Mouse (Mus musculus) natural killer cell, adult 2 months (primary cell): Measurements from ENCODE around the gene Gm10282.

ENCODE experiments used
- DNase-seq, 2 experiments: peaks; one replicate each; pipeline ENCODE4 v3.0.0; 2022; ENCODE audit warnings: low spot score in 2 of 2

The Gm10282 gene

DNA sequence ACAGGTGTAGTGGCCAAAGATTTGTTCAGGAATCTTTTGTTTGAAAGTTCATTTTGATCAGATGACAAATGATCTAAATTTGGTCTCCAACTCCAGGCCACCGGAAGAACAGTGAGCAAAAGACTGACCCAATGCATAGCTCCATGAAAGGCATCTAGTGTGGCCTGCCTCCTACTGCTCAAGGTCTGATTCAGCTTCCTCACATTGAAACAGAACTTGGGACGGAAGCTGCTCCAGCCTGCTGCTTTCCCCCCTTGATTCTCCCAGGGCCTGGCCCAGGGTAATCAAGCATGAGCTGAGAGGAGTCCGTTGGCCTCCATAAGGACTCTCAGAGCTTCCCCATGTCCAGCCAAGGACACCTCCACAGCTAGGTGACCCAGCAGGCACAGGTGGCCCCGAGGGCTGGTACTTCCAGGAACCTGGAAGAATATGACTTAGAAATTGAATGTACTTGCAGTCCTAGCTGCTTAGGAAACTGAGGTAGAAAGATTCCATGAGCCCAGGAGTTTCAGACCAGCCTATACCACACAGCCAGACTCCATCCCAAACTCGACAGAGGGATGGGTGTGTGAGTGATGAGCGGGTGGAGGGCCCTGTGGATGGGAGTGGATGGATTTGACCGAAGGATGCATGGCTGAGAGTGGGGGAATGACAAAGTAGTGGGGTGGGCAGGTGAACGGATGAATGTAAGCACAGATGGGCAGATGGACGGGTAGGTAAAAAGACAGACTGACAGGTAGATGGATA is 4.2 kb downstream of the Gm10282 start:
- no peak for DNase-seq

DNA sequence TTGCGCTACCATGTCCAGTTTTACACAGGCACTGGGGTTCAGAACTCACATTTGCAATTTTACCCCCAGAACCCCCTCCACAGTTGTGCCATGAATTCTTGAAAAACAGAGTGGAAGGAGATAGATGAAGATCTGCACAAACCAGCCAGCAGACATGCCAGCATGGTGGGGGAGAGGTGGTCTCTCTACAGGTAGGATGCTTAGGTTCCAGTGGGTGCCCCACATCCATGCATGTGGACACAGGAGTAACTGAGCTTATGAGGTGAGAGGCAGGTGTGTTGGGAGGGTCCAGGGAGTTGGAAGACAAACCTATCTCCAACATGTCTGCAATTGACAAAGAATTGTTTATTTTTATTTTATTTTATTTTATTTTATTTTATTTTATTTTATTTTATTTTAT is 6.1 kb downstream of the Gm10282 start:
- DNase-seq = no peak

DNA sequence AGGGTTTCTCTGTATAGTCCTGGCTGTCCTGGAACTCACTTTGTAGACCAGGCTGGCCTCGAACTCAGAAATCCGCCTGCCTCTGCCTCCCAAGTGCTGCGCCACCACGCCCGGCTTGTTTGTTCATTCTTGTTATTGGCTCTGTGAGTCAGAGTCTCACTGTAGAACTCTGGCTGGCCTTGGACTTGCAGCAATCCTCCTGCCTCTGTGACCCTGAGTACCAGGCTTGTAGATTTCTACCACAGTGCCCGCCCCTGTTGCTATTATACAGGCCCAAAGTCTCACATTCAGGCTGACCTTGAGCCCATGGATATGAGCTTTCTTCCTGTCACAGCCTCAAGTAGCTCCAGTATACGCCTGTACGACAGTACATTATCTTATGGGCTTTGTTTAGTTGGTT is 8.5 kb downstream of the Gm10282 start:
- DNase-seq = no peak

DNA sequence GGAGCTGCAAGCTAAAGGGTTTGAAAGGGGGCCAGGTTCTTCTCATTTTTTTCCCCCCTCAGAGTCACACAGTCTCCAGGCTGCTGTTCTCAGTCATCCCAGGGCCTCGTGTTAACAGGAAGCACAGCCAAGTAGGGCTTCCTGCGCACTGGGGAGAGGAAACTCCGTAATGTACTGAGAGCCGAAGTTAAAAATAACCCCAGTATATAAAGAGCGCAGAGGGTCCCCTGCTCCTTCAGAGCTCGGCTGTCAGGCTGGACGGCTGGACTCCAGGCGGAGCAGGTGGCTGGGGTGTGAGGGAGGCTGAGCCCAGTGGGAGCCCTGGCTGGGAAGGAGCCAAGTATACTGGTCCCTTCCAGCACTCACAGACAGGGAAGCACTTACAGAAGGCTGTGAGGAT is 9.4 kb downstream of the Gm10282 start:
- peak; percentile 72 to 75 for DNase-seq

DNA sequence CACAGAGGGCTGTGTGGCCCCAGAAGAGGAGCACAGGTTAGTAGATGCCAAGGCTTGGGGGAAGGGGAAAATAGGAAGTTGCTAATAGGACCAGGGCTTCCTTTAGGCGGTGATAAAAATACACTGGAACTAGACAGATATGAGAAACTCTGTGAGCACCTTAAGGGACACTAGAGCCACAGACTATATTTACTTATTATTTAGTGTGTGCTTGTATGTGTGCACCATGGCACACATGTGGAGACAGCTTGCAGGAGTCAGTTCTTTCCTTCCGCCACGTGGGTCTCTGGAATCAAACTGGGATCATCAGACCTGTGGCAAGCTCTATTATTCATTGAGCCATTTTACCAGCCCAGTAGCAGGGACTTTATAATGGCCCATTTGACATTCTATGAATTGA is 9.9 kb downstream of the Gm10282 start:
- DNase-seq = no peak

DNA sequence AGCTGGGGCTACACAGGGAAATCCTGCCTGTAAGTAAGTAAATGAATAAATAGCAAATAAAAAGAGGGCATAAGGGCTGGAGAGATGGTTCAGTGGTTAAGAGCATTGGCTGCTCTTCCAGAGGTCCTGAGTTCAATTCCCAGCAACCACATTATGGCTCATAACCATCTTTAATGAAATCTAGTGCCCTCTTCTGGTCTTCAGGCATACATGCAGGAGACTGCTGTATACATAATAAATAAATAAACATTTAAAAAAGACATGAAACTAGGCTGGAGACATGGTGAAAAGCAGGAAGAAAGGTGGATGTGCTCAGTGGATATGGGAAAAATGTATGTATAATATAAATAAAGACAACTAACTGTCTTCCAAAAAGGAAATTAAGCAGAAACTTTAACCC is 11.8 kb downstream of the Gm10282 start:
- no peak for DNase-seq

DNA sequence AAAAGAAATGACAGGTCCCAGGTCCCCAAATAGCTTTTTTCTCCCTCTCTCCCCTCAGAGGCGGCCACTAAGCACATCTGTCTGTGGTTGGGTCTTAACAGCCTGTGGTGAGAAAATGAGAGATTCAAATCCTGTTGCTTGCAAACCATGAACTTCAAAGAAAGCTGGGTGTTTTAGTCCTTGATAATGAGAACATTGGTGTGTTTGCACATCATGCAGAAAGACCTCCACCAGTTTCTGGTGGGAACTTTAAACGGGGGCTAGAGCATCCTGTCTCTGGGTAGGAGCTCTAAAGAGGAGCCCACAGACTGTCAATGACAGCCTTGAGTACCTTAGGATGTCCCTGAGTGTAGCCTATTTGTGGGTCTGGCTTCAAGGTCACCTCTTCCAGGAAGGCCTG is 14.0 kb downstream of the Gm10282 start:
- DNase-seq = peak in 1 of 2 experiments; percentile 27

DNA sequence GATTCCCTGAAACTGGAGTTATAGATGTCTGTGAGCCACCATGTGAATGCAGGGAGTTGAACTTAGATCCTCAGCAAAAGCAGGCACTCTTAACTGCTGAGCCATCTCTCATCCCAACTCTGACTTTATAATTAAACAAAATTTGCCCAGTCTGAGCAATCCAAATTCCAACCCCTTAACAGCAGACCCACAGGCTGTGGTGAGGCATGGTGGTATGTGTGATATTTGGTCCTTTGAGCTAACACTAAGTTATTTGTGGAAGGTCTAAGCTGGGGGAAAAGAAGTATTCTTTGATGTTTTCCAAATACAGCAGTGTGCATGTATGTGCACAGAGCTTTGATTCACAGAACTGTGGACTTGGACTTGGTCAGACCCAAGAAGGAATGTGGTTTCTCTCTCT is 16.0 kb downstream of the Gm10282 start:
- no peak for DNase-seq

DNA sequence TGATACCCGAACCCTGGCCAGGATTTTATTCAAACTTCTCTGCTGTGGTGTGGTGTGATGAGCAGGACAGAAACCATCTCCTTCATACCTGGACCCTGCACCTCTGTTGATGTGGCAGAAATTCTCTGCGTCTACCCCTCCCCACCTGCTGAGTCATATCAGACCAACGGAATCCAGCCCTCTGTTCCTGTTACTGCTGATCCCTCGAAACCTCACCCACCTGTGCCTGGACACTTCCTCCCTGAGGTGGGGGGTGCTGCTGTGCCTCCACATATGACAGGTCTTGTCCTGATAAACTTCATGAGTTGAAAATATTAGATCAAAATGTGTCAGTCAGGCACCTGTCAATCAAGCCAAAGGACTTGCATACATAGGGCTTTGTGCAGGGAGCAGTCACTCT is 19.8 kb downstream of the Gm10282 start:
- DNase-seq = no peak

DNA sequence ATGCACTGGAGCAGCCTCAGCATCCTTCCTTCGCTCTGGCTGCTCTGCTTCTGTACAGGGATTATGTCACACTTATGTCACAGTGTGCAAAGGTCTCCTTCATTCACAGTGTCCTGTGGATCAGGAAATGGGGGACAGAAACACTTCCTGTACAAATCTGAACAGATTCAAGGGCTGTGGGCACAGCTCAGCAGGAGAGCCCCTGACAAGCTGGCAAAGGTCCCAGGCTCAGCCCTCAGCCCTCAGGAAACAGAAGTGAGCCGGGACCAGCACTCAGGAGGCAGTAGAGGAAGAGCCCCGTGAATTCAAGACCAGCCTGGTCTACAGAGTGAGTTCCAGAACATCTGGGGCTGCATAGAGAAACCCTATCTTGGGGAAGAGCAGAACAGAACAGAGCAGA is 23.4 kb downstream of the Gm10282 start:
- DNase-seq = no peak

DNA sequence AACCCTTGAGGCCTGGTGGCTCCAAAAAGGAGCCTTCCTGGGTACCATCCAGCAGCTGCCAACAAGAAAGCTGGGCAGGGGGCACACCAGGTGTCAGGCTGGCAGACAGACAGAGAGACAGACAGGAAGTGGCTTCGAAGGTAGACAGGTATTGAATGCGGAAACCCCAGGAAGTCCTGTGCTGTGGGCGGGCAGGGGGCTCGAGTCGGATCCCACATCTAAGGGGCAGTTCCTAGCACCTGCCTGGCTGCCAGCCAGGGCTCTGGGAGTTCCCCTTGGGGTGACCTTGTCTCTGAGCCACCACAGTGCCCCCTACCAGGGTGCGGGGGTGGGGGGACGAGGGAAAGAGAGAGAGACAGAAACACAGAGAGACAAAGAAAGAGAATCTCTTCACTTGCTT is 25.9 kb downstream of the Gm10282 start:
- DNase-seq = peak; percentile 60 to 80

DNA sequence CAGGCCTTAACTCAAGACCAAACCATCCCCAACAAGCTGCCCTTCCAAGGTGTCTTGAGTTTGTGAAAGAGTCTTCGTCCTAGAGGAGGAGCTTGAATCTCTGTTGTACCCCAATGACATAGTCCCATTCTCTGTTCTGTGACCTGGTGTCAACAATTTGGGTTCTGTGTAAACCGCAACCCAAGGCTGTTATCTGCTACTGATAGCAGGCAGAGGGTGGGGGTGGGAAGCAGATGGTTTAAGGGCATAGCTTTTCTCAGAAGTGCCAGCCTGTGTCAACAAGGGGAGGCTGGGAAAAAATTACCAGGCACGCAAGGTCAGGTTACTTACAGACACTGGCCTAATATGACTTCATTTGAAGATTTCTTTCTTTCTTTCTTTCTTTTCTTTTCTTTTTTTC is 27.8 kb downstream of the Gm10282 start:
- DNase-seq = peak; percentile 51 to 65

DNA sequence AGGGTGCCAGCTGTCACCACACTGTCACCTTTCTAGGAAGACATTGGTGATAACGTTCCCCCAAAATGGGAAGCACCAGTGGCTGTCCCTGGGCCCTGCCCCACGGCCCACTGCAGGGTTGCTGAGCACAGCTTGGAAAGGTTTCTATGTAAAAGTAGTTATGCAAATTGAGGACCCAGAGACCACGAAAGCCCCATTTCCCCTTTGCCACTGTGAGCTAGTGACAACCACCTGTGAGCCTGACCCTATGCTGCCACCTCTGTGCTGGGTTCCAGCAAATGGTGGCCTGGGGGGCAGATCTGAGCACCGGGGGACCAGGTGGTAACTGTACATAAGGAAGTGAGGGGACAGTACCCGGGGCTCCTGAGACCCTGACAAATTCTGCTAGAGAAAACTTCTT is 31.3 kb downstream of the Gm10282 start:
- DNase-seq = peak in 1 of 2 experiments; percentile 73

DNA sequence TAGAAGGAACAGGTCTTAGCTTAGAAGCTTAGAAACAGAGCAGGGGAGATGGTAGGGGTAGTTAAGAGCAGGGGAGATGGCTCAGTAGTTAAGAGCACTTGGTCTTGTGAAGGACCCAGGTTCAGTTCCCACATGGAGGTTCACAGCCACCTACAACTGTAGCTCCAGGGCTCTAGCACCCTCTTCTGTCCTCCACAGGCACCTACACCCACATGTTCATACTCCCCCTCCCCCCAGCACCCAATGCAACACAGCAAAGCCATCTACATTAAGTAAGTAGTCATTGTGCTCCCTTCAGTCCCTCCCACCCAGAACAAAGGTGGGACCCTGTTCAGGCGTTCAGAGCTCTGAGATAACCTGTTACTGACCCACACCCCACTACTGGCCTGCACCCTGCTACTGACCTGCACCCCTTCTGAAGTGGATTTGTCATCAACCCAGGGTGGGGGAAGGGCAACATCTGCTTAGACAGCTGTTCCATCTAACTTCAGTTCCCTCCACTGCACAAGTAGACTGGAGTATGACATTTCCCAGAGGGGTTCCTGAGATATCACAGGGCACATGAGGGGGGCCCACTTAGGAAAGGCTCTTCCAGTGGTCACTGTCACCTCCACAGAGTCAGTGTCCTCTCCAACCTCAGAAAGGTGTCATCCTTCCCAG is 31.8 kb downstream of the Gm10282 start:
- no peak for DNase-seq

DNA sequence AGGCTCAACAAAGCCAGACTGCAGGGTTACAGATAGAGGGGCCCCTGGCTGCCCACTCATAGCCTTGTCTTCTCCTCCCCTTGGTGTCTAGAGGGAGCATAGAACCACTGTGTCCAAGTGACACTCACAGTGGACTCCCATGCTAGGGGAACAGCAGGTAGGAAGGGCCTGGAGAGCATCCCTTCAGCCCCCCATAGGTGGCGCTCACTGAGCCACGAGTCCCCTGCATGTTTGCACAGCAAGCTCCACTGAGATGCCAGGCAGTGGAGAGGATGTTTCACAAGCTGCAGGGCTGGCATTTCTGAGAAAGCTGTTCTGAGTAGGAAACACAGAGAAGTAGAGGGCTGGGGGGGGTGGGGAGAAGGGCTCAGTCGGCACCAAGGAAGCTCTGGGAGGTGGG is 32.7 kb downstream of the Gm10282 start:
- DNase-seq = peak; percentile 76 to 83

DNA sequence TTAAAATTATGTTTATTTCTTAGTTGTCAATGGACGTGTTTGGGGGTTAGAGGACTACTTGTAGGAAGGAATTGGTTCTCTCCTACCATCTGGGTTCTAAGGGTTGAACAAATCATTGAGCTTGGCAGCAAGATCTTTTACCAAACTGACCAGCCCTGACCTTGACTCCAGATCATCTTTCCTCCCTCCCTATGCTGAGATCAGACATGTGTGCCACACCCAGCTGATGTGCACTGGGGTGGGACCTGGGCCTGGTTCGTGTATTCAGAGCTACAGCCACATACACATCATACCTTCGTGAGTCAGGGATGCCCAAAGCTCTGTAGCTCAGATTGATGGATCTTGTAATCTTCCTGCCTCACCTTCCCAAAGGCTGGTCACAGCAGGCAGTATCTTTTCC is 33.4 kb downstream of the Gm10282 start:
- DNase-seq = no peak

DNA sequence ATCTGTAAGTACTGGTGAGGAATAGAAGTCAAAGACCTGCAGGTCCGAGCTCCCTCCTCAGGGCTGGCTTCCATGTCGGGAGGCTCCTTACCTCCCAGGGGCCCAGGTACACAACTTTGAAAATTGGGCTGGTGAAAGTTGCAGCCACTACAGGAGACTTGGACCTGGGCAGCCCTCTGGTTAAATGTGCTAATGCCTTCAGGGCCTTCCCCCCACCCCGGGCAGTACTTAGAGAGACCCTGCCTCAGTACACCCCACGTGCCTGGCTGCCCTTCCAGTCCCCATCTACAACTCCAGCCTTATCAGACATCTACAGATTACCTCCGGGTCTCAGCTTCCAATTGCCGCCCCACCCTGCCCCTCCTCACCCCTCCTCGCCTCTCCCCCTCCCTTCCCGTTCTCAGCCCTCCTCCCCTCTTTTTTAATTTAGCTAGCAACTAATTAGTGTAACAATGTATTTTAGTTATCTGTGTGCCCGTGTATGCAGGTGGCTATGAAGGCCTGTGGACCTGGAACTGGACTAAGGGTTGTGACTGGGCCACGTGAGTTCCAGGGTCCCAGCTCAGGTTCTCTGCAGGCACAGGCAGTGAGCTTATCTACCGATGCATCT is 33.9 kb downstream of the Gm10282 start:
- no peak for DNase-seq

DNA sequence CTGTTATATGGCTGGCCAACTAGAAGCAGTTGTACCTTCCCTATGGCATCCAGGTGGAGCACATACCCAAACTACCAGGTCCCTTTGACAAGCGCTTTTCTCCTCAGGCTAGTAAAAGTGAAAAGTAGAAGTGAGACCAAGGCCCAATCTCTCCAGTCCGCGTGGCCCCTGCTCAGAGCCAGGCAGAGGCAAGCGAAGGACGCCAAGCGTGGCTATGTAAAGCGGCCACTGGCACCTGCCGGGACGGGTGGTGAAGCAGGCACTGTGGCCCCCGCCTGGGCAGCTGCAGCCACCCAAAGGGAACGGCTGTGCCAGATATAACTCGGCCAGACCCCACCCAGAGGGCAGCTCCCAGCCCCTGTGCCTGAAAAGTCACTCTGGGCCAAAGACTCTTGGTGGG is 34.5 kb downstream of the Gm10282 start:
- peak in 1 of 2 experiments; percentile 75 for DNase-seq

DNA sequence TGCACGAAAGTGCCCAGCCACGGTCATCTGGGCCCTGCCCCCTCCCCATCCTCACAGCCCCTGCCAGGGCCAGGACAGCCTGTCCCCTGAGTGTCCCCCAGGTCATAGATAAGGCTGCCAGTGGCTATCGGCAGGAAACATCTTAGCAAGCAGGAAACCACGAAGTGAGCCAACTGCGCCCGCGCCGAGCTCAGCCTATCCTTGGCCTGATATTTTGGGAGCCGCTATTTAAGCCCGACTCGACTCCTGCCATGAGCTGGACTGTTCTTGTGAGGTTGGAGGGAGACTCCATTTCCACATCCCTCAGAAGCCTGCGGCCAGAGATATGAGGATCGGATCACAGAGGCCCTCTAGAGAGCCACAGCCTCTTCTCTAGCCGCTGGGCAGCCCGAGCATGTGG is 36.7 kb downstream of the Gm10282 start:
- peak; percentile 76 to 79 for DNase-seq

DNA sequence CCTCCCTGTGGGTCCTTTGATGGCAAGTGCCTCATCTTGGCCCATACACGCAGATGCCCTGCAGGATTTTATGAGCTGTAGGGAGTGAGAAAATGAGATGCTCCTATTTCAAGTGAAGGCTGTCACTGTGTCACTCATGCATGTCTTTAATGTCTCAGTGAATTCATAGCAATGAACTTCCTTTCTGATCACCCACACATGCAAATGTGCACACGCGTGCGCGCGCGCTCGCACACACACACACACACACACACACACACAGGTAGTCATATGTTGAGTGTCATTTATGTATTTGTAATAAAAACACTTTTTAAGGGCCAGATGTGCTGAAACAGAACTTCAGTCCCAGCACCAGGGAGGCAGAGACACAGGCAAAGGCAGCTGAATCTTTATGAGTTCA is 38.0 kb downstream of the Gm10282 start:
- peak in 1 of 2 experiments; percentile 76 for DNase-seq

DNA sequence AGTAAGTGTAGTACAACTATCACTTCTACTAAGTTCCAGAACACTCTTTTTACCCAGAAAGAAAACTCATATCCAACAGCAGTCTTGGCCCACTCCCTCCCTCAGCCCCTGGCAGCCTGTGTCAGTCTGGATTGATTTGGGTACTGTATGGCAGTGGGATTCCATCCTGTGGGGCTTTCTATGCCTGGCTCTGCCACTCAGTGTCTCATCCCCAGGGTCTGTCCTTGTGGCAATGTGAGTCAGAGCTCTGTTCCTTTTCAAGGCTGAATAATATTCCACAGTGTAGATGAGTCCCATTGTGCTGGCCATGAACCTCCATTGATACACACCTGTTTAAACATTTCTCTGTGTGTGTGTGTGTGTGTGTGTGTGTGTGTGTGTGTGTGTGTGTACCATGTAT is 38.4 kb downstream of the Gm10282 start:
- no peak for DNase-seq

DNA sequence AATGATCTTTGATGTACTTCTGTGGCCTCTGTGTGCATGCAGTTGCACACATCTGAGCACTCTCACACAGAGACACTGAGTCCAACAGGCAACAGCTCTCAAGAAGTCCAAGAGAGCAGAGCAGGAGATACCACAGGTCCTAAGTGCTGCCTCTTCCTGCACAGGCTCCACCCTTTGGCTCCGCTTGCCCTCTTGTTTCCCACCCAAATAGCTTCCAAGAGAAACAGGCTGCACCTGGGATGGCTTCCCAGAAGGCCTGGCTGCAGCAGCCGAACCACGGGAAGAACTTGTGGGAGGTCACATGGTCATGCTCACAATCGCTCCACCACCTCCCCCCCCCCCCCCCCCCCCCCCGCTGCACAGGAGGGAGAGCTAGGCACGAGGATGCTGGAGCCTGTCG is 39.7 kb downstream of the Gm10282 start:
- DNase-seq = no peak

DNA sequence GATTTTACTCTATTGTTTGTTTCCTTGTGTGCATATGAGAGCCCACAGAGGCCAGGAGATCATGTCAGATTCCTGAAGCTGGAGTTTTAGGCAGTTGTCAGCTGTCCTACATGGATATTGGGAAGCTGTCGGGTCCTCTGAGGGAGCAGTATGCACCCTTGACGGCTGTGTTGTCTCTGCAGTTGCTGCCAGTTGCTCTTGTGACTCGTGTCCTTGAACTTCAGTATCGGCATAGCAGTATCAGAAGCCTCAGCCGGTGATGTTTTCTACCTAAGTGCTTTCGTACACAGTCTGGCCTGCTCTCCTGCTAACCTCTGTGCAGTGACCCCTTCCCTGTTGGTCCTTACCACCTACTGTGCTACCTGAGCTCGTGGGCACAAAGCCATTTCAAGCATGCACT is 41.6 kb downstream of the Gm10282 start:
- no peak for DNase-seq
